Mouse (Mus musculus): ENCODE measurements at regions not wholly inside any gene's neighbourhood (a gene's known extent, or its start where the extent isn't known, plus 50 kb on each side); places are given as distances from the start of the nearest gene placed in this dataset.

DNA sequence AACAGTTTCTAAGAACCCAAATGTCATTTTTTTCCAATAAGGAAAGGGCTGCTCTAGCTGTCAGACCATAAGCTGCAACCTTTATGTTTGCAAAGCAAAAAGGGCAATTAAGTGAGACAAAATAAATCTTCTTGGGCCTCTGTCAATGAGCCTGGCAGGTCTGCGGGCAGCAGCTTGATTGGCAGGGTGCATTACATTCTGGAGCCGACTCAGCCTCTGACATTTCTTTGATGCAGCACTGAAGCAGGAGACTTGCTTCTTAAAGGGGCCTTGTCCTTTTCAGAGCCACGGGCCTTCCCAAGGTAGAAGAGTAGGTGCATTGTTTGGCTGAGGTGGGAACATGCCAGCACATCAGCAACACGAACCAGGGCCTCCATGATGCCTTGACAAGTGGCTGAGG lies 190.2 kb upstream of the Kdm8 start:
- no peak overlapping the region for H3K9ac ChIP-seq (replicated peaks)
- no peak overlapping the region for H3K4me3 ChIP-seq (replicated peaks)
- 17% methylated on average over 4 of the region's 4 CpGs for WGBS
- no peak overlapping the region for H3K27ac ChIP-seq
- no peaks in the 10 kb centered on the region for H3K36me3 ChIP-seq
- H3K4me2 ChIP-seq (replicated peaks): no peak overlapping the region
- ATAC-seq: peak; percentile 53; the same call in 1 of the 2 replicates
- H3K4me1 ChIP-seq (replicated peaks): peaks cover 8% of the 10 kb centered on the region
- H3K9me3 ChIP-seq: no peaks in the 10 kb centered on the region
- H3K27me3 ChIP-seq: no peaks in the 10 kb centered on the region

DNA sequence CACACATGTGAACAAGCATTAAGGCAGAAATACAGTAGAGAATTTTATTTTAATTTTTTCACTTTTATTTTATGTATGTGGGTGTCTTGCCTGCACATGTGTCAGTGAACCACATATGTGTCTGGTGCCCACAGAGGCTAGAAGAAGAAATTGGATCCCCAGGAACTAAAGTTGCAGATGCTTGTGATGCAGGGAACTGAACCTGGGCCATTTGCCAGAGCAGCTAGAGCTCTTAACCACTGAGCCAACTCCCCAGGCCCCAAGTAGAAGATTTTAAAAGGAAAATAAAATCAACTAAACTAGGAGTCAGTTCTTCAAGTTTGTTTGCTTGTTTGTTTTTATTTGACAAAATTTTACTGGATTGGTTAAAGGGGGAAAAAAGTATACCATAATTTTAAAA lies 185.5 kb upstream of the Kdm8 start:
- Histone ChIP-seq H3K4me3 (replicated peaks) (no peak overlapping the region), H3K9ac (replicated peaks) (no peak overlapping the region), H3K4me2 (replicated peaks) (no peak overlapping the region), H3K36me3 (no peaks in the 10 kb centered on the region), H3K27me3 (no peaks in the 10 kb centered on the region), H3K27ac (no peak overlapping the region), H3K4me1 (replicated peaks) (peaks cover 28% of the 10 kb centered on the region), H3K9me3 (no peaks in the 10 kb centered on the region)
- ATAC-seq: no peak

DNA sequence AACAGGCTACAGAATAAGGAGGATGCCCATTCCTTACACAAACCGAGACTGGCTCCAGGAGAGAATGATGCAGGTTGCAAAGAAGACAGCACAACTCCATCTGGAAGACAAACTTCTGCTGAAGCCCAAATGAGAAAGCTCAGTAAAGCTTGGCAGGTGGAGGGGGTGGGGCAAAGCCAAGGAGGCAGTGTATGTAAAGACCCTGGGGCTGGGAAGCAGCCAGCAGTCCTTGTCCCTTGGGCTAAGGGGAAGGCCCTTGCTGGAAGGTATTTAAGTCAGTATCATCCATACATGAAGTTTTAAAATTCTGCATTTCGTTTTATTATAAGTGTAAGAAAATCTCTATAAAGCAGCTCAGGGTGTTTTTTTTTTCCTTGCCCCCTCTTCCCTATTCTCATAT lies 182.3 kb upstream of the Kdm8 start:
- Histone ChIP-seq H3K36me3 (no peaks in the 10 kb centered on the region), H3K4me2 (replicated peaks) (no peak overlapping the region), H3K9me3 (no peaks in the 10 kb centered on the region), H3K4me1 (replicated peaks) (peaks cover 24% of the 10 kb centered on the region), H3K9ac (replicated peaks) (no peak overlapping the region), H3K27me3 (no peaks in the 10 kb centered on the region), H3K4me3 (replicated peaks) (no peak overlapping the region), H3K27ac (peak overlapping the region; percentile 85)
- WGBS: 63% methylated on average over 2 of the region's 2 CpGs
- ATAC-seq: peak; percentile 29

DNA sequence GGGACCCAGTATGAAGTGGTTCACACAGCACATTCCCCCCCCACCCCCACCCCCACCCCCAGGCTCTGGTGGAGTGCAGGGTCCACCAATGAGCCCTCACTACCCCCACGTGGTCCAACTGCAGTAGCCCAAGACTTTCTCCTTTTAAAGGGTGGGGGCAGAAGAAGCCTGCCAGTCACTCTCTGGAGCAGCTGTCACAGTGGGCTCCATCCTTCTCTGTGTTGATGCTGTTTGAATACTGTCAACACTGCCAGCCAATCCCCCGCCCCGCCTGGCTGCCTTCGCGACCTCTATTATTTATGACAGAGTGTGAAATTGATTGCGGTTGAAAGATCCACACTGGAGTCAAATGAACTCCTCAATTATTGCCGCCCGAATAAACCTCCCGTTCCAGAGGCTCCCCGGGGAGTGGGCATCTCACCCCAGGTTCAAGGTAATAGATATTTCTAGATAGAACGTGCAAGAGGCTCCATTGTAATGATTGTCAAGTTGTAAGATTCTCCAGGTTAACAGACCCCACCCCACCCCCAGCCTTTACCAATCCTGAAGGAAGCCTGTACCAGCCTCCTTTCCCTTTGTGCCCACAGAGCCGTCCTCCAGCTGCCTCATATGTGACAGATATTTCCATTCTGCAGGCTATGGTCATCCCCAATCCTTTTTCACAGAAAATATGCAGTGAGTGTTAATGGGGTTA lies 181.7 kb upstream of the Kdm8 start:
- no peaks in the 10 kb centered on the region for H3K27me3 ChIP-seq
- no peaks in the 10 kb centered on the region; the same call in 1 of the 2 replicates for H3K9me3 ChIP-seq
- H3K4me3 ChIP-seq (replicated peaks): no peak overlapping the region
- no peaks in the 10 kb centered on the region for H3K36me3 ChIP-seq
- no peak overlapping the region for H3K9ac ChIP-seq (replicated peaks)
- peak; percentile 97 for ATAC-seq
- H3K27ac ChIP-seq: peak overlapping the region; percentile 85
- 25% methylated on average over 12 of the region's 12 CpGs for WGBS
- peak overlapping the region; percentile 27 for H3K4me2 ChIP-seq (replicated peaks)
- H3K4me1 ChIP-seq (replicated peaks): peaks cover 24% of the 10 kb centered on the region

DNA sequence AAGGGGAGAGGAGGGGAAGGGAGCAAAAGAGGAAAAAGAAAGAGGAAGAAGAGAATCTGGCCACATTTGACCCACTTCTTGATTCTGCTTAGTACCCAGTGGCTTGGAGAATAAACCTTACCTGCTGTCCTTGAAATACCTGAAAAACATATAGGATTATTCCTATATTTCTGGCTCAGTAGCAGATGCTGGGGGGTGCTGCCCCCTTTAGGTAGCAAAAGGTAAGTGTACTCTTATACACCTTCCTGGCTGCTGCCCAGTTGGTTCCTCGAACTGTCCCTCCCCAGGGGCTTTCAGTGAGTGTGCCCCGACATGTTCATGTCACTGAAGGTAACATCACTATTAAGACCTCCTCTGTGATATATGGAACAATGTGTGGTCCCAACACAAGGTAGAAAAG lies 180.7 kb upstream of the Kdm8 start:
- Histone ChIP-seq H3K9me3 (no peaks in the 10 kb centered on the region; the same call in 1 of the 2 replicates), H3K27ac (peak overlapping the region; percentile 85), H3K4me2 (replicated peaks) (no peak overlapping the region), H3K27me3 (no peaks in the 10 kb centered on the region), H3K9ac (replicated peaks) (no peak overlapping the region), H3K4me3 (replicated peaks) (no peak overlapping the region), H3K36me3 (no peaks in the 10 kb centered on the region), H3K4me1 (replicated peaks) (peaks cover 24% of the 10 kb centered on the region)
- WGBS: 57% methylated on average over 2 of the region's 2 CpGs
- ATAC-seq: no peak

DNA sequence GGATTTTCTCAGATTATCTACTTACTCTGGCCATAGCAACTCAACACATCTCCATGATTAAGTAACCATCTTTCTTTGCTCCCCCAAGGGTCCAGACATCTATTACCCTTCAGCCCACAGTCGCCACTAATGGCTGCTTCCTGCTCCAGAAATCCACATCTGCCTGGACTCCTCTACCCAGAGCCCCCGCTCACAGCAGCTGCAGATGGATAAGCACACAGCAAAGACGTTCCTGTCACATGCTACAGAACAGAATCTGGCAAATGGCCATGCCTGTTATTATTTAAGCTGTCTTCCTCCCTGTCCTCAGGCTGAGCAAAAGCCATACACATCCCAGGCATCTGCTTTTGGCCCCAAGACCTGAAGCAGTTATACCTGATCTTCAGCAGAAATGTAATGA lies 173.8 kb upstream of the Kdm8 start:
- Histone ChIP-seq H3K9ac (replicated peaks) (no peak overlapping the region), H3K4me2 (replicated peaks) (no peak overlapping the region), H3K27me3 (no peaks in the 10 kb centered on the region), H3K4me3 (replicated peaks) (no peak overlapping the region), H3K4me1 (replicated peaks) (peaks cover 4% of the 10 kb centered on the region; the same call in 1 of the 2 replicates), H3K27ac (no peak overlapping the region), H3K9me3 (no peaks in the 10 kb centered on the region; the same call in 1 of the 2 replicates), H3K36me3 (no peaks in the 10 kb centered on the region)
- ATAC-seq: no peak
- 52% methylated on average over 3 of the region's 3 CpGs for WGBS

DNA sequence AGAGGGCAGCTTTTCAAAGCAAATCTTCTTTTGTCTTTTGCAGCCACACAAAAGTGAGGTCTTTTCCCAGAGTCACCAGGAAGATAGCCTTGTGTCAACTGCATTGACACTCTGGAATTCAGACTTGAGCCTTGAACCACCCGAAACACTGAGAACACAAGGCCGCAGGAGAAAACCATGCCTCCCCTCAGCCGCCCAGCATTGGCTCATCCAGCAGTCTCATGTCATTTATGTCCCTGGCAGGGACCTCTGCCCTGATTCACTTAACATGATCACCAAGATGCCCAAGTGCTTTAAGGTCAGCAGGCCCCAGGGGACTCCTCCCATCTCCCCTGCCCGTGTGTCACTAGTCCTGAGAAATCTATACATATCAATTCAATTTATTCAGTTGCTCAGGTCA lies 173.1 kb upstream of the Kdm8 start:
- Histone ChIP-seq H3K9me3 (no peaks in the 10 kb centered on the region; the same call in 1 of the 2 replicates), H3K4me3 (replicated peaks) (no peak overlapping the region), H3K4me1 (replicated peaks) (peaks cover 4% of the 10 kb centered on the region; the same call in 1 of the 2 replicates), H3K27ac (no peak overlapping the region), H3K36me3 (no peaks in the 10 kb centered on the region), H3K4me2 (replicated peaks) (no peak overlapping the region), H3K27me3 (no peaks in the 10 kb centered on the region), H3K9ac (replicated peaks) (no peak overlapping the region)
- 64% methylated on average over 4 of the region's 4 CpGs for WGBS
- ATAC-seq: no peak

DNA sequence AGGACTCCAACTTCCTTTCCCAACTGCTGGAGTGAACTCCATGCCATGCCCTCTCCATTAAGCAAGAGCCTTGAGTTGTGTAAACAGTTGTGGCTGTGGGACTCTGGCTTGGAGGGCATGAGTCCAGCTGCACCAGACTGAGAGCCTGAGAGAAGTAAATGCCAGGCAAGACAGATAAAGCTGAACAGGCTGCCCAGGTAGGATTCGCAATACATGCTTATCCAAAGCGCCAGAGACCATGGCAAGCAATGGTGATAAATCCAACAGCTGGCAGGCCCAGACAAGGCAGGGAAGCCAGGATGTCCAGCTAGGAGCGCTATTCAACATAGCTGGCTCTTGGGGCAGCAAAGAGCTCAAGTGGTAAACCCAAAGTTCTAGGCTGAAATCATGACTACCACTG lies 163.1 kb upstream of the Kdm8 start:
- Histone ChIP-seq H3K27me3 (no peaks in the 10 kb centered on the region), H3K9ac (replicated peaks) (no peak overlapping the region), H3K27ac (no peak overlapping the region), H3K4me1 (replicated peaks) (no peaks in the 10 kb centered on the region), H3K4me2 (replicated peaks) (no peak overlapping the region), H3K4me3 (replicated peaks) (no peak overlapping the region), H3K36me3 (no peaks in the 10 kb centered on the region), H3K9me3 (no peaks in the 10 kb centered on the region)
- WGBS: 89% methylated on average over 3 of the region's 3 CpGs
- no peak for ATAC-seq

DNA sequence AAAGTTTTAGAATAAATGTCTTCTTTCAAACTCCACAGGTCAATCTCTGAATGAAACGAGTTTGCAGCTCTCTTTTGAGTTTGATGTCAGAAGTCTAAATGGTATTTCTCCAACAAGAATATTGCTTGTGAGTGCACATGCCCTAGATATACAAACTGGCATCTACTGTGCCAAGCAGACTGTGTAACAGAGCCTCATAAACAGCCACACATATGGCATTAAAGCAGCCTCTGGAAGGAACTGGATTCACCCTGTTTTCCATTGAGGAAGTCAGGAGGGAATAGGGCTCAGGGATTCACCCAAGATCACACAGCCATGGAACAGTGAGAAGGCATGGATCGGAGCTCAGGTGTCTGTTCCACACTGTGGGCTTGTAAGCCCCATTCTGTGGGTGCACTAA lies 149.2 kb upstream of the Kdm8 start:
- H3K4me3 ChIP-seq (replicated peaks): no peak overlapping the region
- H3K27me3 ChIP-seq: no peaks in the 10 kb centered on the region
- H3K36me3 ChIP-seq: no peaks in the 10 kb centered on the region
- ATAC-seq: no peak
- H3K9ac ChIP-seq (replicated peaks): no peak overlapping the region
- no peak overlapping the region for H3K27ac ChIP-seq
- H3K9me3 ChIP-seq: no peaks in the 10 kb centered on the region
- WGBS: 75% methylated on average over 2 of the region's 2 CpGs
- no peak overlapping the region for H3K4me2 ChIP-seq (replicated peaks)
- no peaks in the 10 kb centered on the region for H3K4me1 ChIP-seq (replicated peaks)

DNA sequence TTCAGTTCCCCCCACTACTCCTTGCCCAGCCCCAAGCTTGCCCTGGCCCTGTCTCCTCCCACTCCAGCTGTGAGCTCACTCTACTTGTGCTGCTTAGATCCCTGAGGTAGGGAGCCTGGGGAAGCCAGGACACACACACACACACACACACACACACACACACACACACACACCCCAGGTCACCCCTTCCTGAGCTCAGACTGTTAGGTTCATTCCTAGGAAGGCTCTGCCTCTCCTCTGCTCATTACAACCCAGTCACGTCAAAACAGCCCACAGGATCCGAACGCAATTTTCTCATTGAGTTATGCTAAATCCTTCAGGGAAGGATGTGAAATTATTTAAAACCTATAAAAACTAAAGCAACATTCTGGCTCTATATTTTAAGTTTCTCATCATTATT lies 136.0 kb upstream of the Kdm8 start:
- no peak overlapping the region for H3K4me2 ChIP-seq (replicated peaks)
- H3K36me3 ChIP-seq: no peaks in the 10 kb centered on the region
- 75% methylated on average over 3 of the region's 3 CpGs for WGBS
- 0 out of 2 replicates have a peak, but pooled peaks cover 2% of the 10 kb centered on the region for H3K27me3 ChIP-seq
- no peak overlapping the region for H3K9ac ChIP-seq (replicated peaks)
- no peaks in the 10 kb centered on the region for H3K9me3 ChIP-seq
- no peak overlapping the region for H3K27ac ChIP-seq
- H3K4me1 ChIP-seq (replicated peaks): no peaks in the 10 kb centered on the region
- H3K4me3 ChIP-seq (replicated peaks): no peak overlapping the region
- ATAC-seq: peak; percentile 37; the same call in 1 of the 2 replicates

DNA sequence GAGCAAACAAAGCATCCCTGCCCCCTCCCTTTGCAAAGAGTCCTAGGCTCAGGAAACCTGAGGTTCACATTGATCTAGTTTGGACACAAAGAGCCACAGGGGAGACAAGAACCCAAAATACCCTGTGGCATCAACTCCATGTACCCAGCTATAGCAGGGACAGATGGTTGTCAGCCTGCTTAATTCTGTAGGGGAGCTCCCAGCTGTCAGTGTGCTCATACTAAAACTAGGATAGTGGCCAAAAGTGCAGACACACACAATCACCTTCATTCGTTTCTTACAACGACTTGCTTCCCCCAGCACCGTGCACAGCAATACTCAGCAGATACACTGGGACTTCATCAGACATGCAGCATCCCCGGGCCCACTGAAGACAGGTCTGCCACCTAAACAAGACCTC lies 133.5 kb upstream of the Kdm8 start:
- no peak for ATAC-seq
- WGBS: 78% methylated on average over 4 of the region's 4 CpGs
- H3K9ac ChIP-seq (replicated peaks): no peak overlapping the region
- no peak overlapping the region for H3K27ac ChIP-seq
- no peak overlapping the region for H3K4me3 ChIP-seq (replicated peaks)
- no peaks in the 10 kb centered on the region for H3K4me1 ChIP-seq (replicated peaks)
- H3K27me3 ChIP-seq: 0 out of 2 replicates have a peak, but pooled peaks cover 2% of the 10 kb centered on the region
- H3K36me3 ChIP-seq: no peaks in the 10 kb centered on the region
- no peak overlapping the region for H3K4me2 ChIP-seq (replicated peaks)
- no peaks in the 10 kb centered on the region for H3K9me3 ChIP-seq

DNA sequence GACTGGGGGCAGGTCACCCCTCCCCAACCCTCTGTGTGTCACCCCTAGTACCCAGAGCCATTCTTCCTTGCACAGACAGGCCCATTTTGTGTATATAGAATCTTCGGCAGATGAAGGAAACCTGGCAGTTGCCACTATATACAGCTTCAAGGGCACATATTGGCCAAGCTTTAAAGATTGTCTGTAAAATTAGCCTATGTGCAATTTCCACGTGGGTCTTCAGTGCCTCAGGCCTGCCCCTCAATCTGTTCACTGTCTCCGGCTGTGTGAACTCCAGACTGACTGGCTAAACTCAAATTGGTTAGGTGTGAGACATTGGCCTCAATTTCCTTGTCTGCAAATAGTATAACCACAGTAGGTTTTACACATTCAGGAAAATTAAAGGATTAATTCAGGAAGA lies 130.9 kb upstream of the Kdm8 start:
- no peaks in the 10 kb centered on the region for H3K4me1 ChIP-seq (replicated peaks)

DNA sequence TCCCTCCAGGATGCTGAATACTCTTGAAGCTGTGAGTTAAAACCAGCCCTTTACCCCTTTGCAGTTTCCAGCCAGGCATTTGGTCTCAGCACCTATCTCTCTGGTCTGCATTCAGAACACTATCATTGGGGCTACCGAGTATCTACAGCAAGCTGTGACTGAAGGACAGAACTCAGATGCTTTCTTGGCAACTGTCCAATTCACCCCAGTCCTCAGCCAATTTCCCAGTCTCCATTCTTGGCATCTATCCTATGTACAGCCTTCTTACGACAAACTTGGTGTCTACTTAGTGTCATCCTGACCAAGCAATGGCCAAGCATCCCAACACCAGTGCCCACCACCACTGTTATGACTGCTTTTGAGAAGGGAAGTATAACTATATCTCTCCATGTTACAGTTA lies 109.7 kb upstream of the Kdm8 start:
- no peak for ATAC-seq
- no peaks in the 10 kb centered on the region for H3K36me3 ChIP-seq
- H3K9ac ChIP-seq (replicated peaks): no peak overlapping the region
- no peak overlapping the region for H3K4me3 ChIP-seq (replicated peaks)
- no peaks in the 10 kb centered on the region for H3K4me1 ChIP-seq (replicated peaks)
- H3K4me2 ChIP-seq (replicated peaks): no peak overlapping the region
- H3K27me3 ChIP-seq: no peaks in the 10 kb centered on the region
- WGBS: 77% methylated on average over 2 of the region's 2 CpGs
- H3K9me3 ChIP-seq: no peaks in the 10 kb centered on the region
- H3K27ac ChIP-seq: no peak overlapping the region

More for the DNA sequence above, 130.9 kb upstream of the Kdm8 start:
- no peak for ATAC-seq
- WGBS: 84% methylated on average over 3 of the region's 3 CpGs
- H3K27me3 ChIP-seq: 0 out of 2 replicates have a peak, but pooled peaks cover 2% of the 10 kb centered on the region
- no peak overlapping the region for H3K27ac ChIP-seq
- no peak overlapping the region for H3K4me3 ChIP-seq (replicated peaks)
- no peak overlapping the region for H3K4me2 ChIP-seq (replicated peaks)
- no peak overlapping the region for H3K9ac ChIP-seq (replicated peaks)
- H3K9me3 ChIP-seq: no peaks in the 10 kb centered on the region
- no peaks in the 10 kb centered on the region for H3K36me3 ChIP-seq

All from midbrain, embryonic 13.5 days (tissue).